ENCODE assay signal across 30 mouse cellular contexts in the genomic region with DNA sequence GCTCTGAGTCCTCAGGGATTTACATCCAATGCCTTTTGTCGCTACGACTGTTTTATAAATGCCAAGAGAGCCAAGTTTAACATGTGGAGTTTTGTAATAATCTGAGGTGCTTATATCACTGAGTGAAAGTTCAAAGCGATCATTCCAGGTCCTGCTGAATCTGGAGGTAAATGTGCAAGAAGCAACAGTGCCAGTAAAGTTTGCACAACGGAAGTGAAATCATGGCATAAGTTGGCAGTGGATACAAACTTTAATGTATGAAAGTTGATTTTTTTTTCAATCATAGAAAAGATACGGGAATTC.
"Had no signal": no experiment of that assay in that cellular context is flagged by ENCODE, and none has a peak within 500 bp of the region (broad histone marks: within the 10 kb centered on the region; RNA-seq: fewer than 3 reads in every experiment).

No protein-coding gene starts in this region.

- H3K9ac ChIP-seq: limb, embryonic 12.5 days; limb, embryonic 13.5 days; limb, embryonic 15.5 days; liver, embryonic 12.5 days; liver, embryonic 13.5 days; liver, embryonic 14.5 days; liver, embryonic 15.5 days; liver, postnatal 0 days; lung, embryonic 14.5 days; lung, embryonic 15.5 days; midbrain, embryonic 12.5 days; midbrain, embryonic 13.5 days; neural tube, embryonic 12.5 days had no signal

- H3K36me3 ChIP-seq: limb, embryonic 10.5 days; limb, embryonic 12.5 days; limb, embryonic 13.5 days; limb, embryonic 15.5 days; liver, embryonic 12.5 days; liver, embryonic 13.5 days; liver, embryonic 15.5 days; lung, embryonic 15.5 days; midbrain, embryonic 10.5 days; midbrain, embryonic 12.5 days; midbrain, embryonic 13.5 days; neural tube, embryonic 12.5 days had no signal

- H3K27me3 ChIP-seq: limb, embryonic 12.5 days; limb, embryonic 13.5 days; limb, embryonic 15.5 days; liver, embryonic 12.5 days; liver, embryonic 13.5 days; liver, embryonic 15.5 days; lung, embryonic 15.5 days; megakaryocyte, embryonic 14.5 days; midbrain, embryonic 12.5 days; midbrain, embryonic 13.5 days; neural tube, embryonic 12.5 days had no signal

- H3K4me3 ChIP-seq: limb, embryonic 10.5 days; limb, embryonic 12.5 days; limb, embryonic 13.5 days; limb, embryonic 15.5 days; liver, embryonic 12.5 days; liver, embryonic 13.5 days; liver, embryonic 15.5 days; lung, embryonic 15.5 days; midbrain, embryonic 10.5 days; midbrain, embryonic 12.5 days; midbrain, embryonic 13.5 days; myocyte; neural tube, embryonic 12.5 days had no signal

- H3K27ac ChIP-seq: limb, embryonic 10.5 days; limb, embryonic 12.5 days; limb, embryonic 13.5 days; limb, embryonic 15.5 days; liver, embryonic 12.5 days; liver, embryonic 13.5 days; liver, embryonic 14.5 days; liver, embryonic 15.5 days; lung, embryonic 15.5 days; macrophage; midbrain, embryonic 10.5 days; midbrain, embryonic 12.5 days; midbrain, embryonic 13.5 days; neural tube, embryonic 12.5 days had no signal

- H3K9me3 ChIP-seq: limb, embryonic 10.5 days; limb, embryonic 12.5 days; limb, embryonic 13.5 days; limb, embryonic 15.5 days; liver, embryonic 12.5 days; liver, embryonic 13.5 days; liver, embryonic 15.5 days; lung, embryonic 15.5 days; midbrain, embryonic 10.5 days; midbrain, embryonic 12.5 days; midbrain, embryonic 13.5 days; neural tube, embryonic 12.5 days had no signal

- H3K4me1 ChIP-seq: limb, embryonic 12.5 days; limb, embryonic 13.5 days; limb, embryonic 15.5 days; liver, embryonic 12.5 days; liver, embryonic 13.5 days; liver, embryonic 15.5 days; lung, embryonic 15.5 days; megakaryocyte, embryonic 14.5 days; midbrain, embryonic 10.5 days; midbrain, embryonic 12.5 days; midbrain, embryonic 13.5 days; neural tube, embryonic 12.5 days had no signal

- DNase-seq: left cerebral cortex, postnatal 4 days; liver; liver, embryonic 13.5 days; liver, postnatal 0 days; lung, adult 18-20 months; lung, adult 2 months; lung, embryonic 14.5 days; lung, postnatal 10 days; lung, postnatal 14 days; lung, postnatal 36 days; lung, postnatal 4 days; midbrain, embryonic 14.5 days had no signal

- H3K4me2 ChIP-seq: limb, embryonic 12.5 days; limb, embryonic 13.5 days; limb, embryonic 15.5 days; liver, embryonic 11.5 days; liver, embryonic 12.5 days; liver, embryonic 13.5 days; liver, embryonic 15.5 days; lung, embryonic 14.5 days; lung, embryonic 15.5 days; midbrain, embryonic 12.5 days; midbrain, embryonic 13.5 days; neural tube, embryonic 12.5 days had no signal

- ATAC-seq: liver, embryonic 12.5 days; liver, postnatal 0 days; lung, postnatal 0 days; midbrain, embryonic 13.5 days; midbrain, embryonic 16.5 days had no signal
